Mouse (Mus musculus) telencephalon, adult 2 months (tissue): ENCODE data around the gene Zfp11.
A peak's percentile ranks its signal among the peaks of the same experiment; 100 is the strongest.
"Not testable (repeated sequence)": the region's sequence is repeated elsewhere in the genome, so short reads cannot be mapped to it uniquely, and the experiment has no call there.

Experiments
- DNase-seq: peaks from one replicate; pipeline ENCODE4 v3.0.0-alpha.2; 2011; ENCODE audit warnings: low read depth, low spot score

The Zfp11 gene

GRCm38 (mm10) chr5:129670036-129670458 is at the start of gene Zfp11:
TSS of gene Zfp11 (minus strand) at chr5:129670099.
- DNase-seq: peak; percentile 62

DNA sequence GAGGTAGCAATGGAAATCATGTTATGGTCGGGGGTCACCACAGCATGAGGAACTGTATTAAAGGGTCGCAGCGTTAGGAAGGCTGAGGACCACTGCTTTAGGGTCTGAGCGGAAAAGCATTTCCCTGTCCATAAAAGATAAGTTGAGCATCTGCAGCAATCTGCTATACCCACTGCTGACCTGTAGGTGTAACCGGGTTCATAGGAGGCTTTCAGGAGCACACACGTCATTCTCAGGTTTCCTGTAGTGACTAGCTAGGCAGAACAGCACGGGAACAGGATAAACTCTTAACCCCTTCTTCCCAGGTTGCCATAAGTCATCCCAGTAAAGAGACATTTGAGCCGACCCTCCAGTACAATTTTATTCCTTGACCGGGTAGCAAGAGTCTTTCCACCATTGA is 47.1 kb upstream of the Zfp11 start:
- no peak for DNase-seq

DNA sequence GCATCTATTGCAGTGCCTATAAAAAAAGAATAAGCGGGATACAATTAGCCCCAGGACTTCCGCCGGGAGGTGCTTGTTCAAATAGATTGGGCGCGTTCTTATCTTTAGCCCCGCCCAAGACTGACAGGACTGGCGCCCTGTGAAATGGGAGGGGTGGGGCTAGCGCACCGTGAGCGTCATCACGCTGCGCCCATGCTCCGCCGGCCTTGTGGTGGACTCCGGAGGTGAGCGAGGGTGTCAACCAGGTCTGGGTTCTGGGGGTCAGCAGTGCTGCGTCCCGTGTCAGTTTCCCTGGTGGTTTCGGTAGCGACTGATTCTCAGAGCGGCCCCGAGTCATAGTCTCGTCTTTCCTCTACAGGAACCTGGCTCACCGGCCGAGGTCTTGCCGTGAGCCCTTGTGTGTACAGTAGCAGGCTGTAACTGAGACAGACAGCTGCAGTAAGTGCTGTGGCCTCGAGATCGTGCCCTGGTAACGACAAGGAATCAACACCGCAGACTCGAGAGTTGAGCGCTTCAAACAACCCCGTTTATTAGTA is 45.5 kb upstream of the Zfp11 start, which contains the start of gene Mrps17:
Gene Mrps17 (plus strand): TSS at position 172 of the 536 bp plus-strand sequence.
- peak; percentile 92 for DNase-seq

DNA sequence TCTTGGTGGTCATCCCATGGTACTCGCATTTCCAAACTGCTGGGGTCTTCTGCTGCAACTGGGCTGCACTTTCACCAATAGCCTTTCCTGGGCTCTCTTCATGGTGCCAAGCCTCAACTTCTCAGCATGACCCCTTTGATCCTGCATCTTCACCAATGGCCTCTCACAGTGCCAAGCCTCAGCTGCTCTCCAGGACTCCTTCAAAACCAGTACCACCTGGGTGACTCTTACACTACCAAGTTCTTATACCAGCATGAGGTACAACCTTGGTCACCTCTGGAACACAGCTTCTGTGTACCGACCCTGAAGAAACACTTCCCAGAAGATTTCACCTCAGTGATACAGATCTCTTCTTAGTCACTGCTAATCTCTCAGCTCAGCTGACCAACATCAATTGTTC is 38.5 kb upstream of the Zfp11 start, which contains the start of gene Sept14:
Gene Sept14 (minus strand): TSS at position 101 of the 400 bp plus-strand sequence.
- no peak for DNase-seq

- no peak for DNase-seq
These were observed 33.5 kb upstream of the Zfp11 start for GRCm38 (mm10) chr5:129703368-129703767.

- no peak for DNase-seq
These were observed 31.8 kb upstream of the Zfp11 start for GRCm38 (mm10) chr5:129701706-129702105.

- no peak for DNase-seq
These were observed 30.6 kb upstream of the Zfp11 start for GRCm38 (mm10) chr5:129700506-129700905.

DNA sequence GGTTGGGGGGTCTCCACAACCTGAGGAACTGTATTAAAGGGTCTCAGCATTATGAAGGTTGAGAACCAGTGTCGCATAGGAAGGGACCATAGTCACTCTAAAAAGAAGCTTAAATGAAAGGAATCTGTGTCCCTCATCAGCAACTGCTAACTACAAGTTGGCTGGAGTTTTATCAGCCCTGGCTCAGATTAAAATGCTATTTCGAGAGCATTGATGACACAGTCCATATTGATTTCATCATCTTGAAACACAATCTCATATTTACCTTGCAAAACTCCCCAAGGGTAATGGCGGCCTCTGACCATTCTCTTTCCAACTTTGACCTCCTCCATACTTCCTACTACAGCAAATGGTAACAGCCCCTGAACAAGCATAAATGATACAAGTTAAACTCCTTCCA is 20.6 kb upstream of the Zfp11 start:
- DNase-seq: no peak

DNA sequence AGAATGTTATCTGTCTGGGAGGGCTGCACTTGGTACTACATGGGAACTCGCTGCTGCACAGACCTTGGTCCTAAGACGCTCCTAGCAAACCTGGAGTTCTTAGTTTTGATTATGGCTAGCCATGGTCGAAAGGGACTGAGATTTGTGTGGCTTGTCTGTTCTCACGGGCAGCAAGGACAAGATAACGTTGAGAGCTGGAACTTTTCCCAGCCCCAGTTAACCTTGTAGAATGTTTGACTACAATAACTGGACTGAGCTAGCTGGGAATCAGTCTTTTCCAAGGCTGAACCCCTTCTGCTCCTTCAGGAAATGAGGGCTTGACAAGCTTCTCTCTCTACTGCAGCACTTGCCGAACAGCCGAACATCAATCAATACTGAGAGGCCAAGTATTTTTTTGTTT is 17.7 kb upstream of the Zfp11 start:
- DNase-seq: no peak

GRCm38 (mm10) chr5:129685141-129685540 is 15.2 kb upstream of the Zfp11 start:
- DNase-seq: not testable (repeated sequence)

GRCm38 (mm10) chr5:129669453-129670035 is 355 bp downstream of the Zfp11 start:
- DNase-seq: no peak

DNA sequence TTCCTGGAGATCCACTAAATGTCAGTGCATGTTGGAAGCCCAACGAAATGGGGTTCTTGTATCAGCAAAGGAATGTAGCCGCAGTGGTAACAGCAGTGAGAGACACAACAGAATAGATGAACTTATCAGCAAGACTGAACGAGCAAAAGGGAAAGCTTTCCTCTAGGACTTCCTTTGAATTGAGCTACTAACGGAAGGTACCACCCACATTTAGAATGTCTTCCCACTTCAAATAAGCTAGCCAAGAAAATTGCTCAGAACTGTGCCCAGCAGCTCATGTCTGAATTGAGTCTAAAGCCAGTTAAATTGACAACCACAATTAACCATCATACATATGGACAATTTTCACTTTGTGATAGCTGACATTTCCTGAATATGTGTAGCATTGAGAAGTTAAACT is 2.0 kb downstream of the Zfp11 start:
- DNase-seq: peak; percentile 49

DNA sequence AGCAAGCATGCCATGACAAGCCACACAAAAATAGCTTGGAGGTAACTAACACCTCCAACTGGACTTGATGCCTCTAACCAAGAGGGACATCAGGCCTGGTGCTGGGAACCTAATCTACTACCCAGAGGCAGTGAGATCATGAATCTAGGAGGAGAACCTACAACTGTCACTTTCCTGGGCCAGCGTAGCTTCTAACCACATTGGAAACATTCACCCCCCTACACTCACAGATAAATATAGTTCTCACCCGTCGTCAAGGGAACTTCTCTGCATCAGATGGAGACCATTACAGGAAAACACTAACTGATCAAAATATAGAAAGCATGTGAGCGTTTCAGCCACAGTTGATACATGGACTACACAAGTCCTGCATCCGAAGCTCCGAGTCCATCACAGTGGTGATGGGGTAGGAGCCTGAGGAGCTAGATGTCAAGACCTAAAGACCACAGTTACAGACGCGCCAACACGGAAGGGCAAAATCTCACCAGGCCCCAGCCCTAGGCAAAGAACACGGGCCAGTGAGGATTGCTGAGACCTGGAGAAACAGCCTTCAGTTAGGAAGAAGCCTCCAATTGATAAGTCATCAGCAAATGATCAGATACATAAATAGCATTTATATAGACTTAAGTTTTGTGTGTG is 3.5 kb downstream of the Zfp11 start:
- peak; percentile 58 for DNase-seq

DNA sequence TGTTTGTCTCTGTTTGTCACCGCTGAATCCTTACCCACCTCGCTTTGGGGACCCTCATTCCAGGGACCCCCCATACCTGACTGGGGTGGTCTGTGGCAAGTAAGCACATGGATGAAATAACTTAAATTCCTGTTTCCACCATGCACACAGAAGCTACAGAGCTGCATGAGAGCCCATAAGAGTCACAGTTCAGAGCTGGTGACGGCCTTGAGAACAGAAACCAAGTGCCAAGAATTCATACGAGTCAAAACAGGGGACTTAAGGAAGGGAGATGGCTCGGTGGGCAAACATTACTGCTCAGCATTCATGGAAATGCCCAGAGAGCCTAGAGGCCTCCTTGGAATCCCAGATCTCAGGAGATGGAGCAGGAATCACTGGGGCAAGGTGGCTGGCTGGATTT is 5.8 kb downstream of the Zfp11 start:
- no peak for DNase-seq

DNA sequence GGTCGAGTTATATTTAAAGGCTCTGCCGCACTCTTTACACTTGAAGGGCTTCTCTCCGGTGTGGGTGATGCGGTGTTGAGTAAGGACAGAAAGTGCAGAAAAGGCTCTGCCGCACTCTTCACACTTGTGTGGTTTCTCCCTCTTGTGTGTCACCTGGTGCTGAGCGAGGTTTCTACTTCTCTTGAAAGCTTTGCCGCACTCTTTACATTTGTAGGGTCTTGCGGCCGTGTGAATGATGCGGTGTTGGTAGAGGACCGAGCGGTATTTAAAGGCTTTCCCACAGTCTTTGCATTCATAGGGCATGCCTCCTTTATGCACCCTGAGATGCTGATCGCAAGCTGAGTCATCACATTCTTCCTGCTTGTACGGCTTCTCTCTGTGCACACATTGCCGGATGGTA is 12.0 kb downstream of the Zfp11 start:
- DNase-seq: no peak

DNA sequence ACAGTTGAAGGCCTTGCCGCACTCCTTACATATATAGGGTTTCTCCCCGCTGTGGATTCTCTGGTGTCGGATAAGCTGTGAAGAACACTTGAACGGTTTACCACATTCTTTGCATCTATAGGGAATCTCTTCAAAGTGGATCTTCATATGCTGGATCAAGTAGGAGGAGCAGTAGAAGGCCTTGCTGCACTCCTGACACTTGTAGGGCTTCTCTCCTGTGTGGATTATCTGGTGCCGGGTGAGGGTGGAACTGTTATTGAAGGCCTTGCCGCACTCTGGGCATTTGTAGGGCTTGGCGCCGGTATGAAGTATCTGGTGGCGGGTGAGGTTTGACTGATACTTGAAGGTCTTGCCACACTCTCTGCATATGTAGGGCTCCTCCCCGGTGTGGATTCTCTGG is 12.9 kb downstream of the Zfp11 start:
- DNase-seq: no peak

DNA sequence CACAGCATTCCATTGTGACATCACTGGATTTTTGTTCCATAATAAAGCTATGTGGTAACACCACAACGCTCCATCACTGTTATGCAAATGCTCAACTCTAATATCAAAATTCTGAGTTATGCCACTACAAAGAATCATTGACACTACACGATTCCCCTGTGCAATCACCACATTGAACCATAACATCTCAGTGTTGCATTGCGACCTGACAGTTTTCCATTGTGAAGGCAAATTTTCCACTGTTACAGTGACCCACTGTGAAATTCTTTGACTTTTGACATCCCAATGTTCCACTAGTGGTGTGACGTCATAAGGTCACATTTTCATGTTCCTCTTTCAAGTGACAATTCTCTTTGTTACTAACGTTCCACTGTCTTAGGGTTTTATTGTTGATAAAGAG is 19.0 kb downstream of the Zfp11 start:
- DNase-seq: no peak

DNA sequence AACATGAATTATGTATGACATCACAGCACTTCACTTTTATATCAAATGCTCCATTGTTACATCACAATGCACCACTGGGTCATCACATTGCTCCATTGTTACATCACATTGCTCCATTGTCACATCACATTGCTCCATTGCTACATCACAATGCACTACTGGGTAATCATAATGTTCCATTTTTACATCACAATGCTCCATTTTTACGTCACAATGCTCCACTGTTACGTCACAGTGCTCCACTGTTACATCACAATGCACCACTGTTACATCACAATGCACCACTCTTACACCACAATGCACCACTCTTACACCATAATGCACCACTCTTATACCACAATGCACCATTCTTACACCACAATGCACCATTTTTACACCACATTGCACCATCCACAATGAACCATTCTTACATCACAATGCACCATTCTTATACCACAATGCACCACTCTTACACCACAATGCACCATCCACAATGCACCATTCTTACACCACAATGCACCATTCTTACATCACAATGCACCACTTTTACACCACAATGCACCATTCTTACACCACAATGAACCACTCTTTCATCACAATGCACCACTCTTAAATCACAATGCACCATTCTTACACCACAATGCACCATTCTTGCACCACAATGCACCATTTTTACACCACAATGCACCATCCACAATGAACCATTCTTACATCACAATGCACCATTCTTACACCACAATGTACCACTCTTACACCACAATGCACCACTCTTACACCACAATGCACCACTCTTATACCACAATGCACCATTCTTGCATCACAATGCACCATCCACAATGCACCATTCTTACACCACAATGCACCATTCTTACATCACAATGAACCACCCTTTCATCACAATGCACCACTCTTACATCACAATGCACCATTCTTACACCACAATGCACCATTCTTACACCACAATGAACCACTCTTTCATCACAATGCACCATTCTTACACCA is 37.3 kb downstream of the Zfp11 start:
- DNase-seq: not testable (repeated sequence)

- not testable (repeated sequence) for DNase-seq
These were observed 43.3 kb downstream of the Zfp11 start for GRCm38 (mm10) chr5:129626586-129626985.

GRCm38 (mm10) chr5:129626099-129626498 is 43.8 kb downstream of the Zfp11 start:
- no peak for DNase-seq

DNA sequence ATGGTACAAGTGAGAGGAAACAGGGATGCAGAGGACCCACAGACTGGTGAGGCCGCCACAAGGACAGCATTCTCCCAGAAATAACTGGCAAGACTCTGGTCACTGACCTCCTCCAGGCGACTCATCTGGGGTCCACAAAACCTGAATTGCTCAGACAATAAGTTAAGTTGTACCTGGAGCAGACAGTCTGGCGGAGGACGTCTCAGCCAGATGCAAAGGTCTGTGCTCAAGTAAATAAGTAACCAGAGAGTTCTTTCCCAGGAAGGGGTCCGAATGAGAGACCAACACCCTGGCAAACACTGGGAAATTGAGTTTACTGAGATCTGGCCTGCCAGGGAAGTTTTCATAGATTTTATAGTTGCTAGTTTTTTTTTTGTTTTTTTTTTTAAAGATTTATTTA is 48.5 kb downstream of the Zfp11 start:
- DNase-seq: no peak

GRCm38 (mm10) chr5:129620600-129620999 is 49.3 kb downstream of the Zfp11 start:
- DNase-seq: not testable (repeated sequence)
